Mouse (Mus musculus) WW6 (cell line): ENCODE results near the gene Phgdh.
A peak's percentile ranks its signal among the peaks of the same experiment; 100 is the strongest.

ENCODE experiments used
- DNase-seq: peaks from one replicate; pipeline ENCODE4 v3.0.0-alpha.2; 2013; ENCODE audit warnings: low read depth, low spot score

The Phgdh gene

DNA sequence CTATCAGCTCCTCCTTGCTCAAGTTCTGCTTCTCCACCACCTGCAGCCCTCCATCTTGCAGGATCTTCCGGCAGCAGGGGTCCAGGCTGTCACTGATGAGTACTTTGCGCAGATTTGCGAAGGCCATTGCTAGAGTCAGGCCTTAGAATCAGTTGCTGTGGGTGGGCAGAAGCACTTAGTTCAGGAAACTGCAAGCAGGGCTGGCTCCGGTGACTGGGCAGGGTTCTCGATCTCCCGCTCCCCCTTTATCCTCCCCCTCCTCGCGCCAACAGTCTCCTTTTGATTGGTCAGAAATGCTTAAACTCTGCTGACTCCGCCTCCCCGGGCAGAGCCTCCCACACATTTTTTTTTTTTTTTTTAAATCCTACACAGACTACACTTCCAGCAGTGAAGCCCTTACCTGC is at the start of gene Phgdh:
Gene Phgdh (minus strand): TSS at position 285 of the 404 bp plus-strand sequence.
- peak; percentile 65 for DNase-seq

GRCm38 (mm10) chr3:98389305-98389704 is 49.5 kb upstream of the Phgdh start:
- DNase-seq: no peak

GRCm38 (mm10) chr3:98387756-98388155 is 48.0 kb upstream of the Phgdh start:
- DNase-seq: no peak

DNA sequence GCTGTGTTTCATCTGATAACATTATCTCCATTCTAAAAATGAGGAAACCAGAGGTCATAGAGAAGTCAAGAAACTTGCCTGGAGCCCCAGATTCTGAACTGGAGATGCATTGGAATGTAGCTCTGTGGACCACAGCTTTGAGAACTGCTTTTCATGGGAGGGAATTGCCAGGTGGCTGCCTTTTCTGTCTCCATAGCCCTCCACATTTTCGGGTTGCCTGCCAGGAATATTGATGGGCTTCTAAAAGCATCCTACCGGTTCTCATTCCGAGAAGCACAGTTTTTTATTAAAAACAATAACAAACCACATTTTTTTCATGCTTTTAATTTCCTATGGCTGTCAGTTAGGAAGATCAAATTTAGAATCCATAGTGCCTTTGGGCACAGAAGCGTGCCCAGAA is 47.3 kb upstream of the Phgdh start:
- no peak for DNase-seq

GRCm38 (mm10) chr3:98383024-98383790 is 43.4 kb upstream of the Phgdh start:
- DNase-seq: no peak

DNA sequence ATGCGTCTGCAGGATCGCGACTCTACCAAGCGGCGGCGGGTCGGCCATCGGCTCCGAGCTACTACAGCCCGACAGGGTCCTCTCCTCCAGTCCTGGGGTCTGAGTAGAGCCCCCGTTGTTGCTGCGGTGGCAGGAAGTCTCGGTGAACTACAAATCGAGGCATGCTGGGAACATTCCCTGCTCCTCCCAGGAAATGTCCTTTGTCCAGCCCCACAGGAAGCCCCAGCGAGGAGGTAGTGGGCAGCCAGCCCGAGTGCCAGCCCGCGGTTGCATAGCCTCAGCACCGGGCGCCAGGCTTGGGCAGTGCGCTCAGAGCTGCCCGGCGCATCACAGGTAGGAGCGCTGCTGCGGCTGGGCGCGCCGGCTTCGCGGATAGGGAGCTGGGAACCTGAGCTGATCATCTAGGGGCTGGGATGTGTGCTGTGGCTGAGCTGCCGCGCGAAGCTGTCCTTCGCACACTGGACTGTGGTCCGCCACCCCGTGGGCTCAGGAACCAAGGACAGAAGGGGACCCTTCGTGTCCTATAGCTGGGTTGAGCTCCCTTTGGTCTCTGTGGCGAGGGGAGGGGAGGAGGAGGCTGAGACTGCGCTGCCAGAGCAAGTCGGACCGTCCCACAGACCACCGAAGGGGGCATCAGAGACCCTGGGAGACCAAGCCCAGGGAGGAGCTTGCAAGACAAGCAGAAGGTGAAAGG is 42.6 kb upstream of the Phgdh start, which contains the start of gene Zfp697:
Gene Zfp697 (plus strand): TSS at position 216 of the 694 bp plus-strand sequence.
- peak; percentile 50 for DNase-seq

DNA sequence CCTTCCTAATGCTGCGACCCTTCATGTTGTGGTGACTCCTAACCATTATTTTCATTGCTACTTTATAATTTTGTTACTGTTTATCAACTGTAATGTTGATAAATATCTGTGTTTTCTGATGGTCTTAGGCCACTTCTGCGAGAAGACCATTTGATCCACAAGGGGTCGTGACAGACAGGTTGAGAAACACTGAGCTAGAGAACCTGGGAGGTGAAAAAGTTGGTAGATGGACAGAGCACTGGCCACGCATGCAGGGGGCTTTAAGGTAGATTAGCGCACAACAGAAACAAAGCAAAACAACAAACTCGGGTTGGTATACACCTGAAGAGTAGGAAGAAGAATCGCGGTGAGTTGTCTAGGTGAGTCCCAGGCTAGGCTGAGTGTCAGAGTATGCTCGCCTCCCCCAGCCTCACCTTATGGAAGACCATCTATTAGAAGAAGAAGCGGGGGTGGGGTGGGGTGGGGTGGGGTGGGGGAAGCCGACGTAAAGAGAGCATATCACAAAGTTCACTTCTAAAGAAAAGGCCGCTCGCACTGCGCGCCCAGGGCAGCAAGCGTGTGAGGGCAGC is 42.0 kb upstream of the Phgdh start:
- no peak for DNase-seq

- no peak for DNase-seq
Observed at GRCm38 (mm10) chr3:98379236-98379635, 39.4 kb upstream of the Phgdh start.

- DNase-seq: no peak
Observed at GRCm38 (mm10) chr3:98378267-98378666, 38.5 kb upstream of the Phgdh start.

- DNase-seq: no peak
Observed at GRCm38 (mm10) chr3:98374980-98375379, 35.2 kb upstream of the Phgdh start.

- no peak for DNase-seq
Observed at GRCm38 (mm10) chr3:98374062-98374719, 34.4 kb upstream of the Phgdh start.

DNA sequence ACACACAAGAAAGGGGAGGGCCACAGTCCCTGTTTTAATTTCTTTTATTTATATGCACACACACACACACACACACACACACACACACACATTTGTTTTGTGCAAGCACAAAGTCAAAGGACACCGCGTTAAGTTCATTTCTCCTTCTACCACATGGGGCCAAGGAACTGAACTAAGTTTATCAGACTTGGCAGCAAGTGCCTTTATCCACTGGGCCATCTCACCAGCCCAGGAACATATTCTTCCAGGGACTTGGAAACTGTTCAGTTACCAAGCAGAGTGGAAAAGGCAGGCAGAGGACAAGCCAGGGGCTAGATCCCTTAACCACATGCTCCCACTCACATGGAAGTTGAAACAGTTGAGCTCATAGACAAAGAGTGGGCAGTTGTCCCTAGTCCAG is 29.0 kb upstream of the Phgdh start:
- DNase-seq: no peak

DNA sequence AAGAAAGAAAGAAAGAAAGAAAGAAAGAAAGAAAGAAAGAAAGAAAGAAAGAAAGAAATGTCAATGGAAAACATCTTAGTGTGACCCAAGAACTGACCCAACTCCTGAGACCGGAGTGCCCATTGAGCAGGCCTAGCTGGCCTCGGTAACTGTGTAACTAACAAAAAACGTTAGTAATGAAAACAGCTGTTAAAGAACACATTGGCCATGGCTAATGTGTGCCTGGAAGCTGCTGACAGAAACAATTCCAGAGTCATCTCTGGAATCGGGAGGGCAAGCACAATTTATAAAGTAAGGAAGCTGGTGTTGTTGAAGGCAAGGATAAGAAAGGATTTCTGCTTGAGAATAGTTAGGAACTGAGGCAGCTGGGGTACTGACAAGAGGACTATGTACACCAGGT is 28.5 kb upstream of the Phgdh start:
- no peak for DNase-seq

- no peak for DNase-seq
Observed at GRCm38 (mm10) chr3:98366823-98367222, 27.0 kb upstream of the Phgdh start.

DNA sequence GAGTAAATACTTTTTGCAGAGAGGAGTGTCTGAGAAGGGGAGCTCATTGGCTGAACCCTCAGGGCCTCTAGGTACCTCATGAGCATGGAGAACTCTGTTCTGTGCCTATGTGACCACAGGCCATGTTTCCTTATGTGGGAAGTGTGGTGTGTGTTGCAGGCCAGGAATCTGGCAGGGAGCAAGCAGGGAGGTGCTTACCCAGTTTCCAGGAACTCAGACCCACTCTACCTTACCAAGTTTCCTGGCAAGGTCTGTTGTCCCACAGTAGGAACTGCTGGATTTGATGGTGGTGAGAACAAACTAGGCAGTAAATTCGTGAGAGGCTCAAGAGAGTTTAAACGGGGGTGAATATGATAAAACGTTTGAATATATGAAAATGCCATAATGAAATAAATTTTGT is 26.3 kb upstream of the Phgdh start:
- DNase-seq: no peak

GRCm38 (mm10) chr3:98362753-98363152 is 23.0 kb upstream of the Phgdh start:
- no peak for DNase-seq

GRCm38 (mm10) chr3:98356632-98357370 is 17.0 kb upstream of the Phgdh start:
- DNase-seq: no peak

DNA sequence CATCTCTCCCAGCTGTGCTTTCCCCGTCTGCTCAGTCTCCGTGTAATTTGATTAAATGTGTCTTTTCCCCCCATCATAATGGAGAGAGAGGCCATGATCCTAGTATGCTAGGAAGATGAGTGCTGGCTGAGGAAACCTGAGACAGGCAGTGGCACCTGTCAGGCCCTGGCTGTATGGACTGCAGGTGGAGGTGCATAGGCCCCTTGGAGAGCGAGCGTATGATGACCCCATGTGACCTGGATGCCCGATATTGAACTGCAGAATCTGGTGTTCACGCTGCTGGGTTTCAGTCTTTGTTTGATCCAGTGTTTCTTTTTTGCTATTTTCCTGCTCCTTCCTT is 16.2 kb upstream of the Phgdh start:
- DNase-seq: no peak

DNA sequence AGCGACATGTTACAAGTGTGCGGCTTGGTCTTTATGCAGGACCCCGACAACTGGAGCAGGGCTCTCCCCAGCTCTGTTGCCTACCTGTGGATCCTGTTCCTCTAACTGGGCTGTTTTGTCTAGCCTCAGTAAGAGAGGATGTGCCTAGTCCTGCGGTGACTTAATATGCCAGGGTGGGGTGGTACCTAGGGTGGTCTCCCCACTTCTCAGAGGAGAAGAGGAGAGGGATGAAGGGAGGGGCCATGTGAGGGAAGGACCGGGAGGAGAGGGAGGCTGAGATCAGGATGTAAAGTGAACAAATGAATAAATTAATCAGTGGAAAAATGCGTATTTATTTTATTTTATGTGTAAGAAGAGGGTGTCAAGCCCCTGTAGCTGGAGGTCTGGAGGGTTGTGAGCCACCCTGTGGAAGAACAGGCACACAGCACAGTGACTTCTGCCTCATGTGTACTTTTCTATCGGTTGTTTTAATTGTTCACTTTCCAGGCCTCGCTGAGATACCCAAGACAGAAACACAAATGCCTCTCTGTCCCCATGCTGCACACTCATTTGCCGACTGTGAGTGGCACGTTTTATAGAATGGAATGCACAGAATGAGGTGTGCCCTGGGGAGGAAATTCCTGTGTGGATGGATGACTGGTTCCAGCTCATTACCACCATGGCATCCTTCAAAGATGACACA is 15.7 kb upstream of the Phgdh start:
- DNase-seq: no peak

GRCm38 (mm10) chr3:98353892-98354291 is 14.1 kb upstream of the Phgdh start:
- DNase-seq: no peak

DNA sequence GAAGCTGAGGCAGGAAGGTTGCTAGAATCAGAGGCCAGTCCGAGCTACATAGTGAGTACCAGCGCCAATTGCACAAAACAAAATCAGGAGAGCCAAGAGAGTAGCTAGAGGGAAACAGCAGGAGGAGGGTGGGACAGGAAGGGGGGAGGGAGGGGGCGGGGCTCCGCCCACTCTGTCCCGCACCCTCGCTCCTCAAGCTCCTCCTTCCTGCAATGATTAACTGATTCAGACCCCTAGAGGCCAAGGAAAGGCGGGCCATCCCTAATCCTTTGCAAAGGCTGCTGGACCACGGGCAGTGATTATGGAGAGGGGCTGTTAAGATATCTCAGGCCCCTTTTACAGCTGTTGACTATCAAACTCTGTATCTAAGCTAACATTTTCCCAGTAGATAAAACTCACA is 8.9 kb upstream of the Phgdh start:
- DNase-seq: peak; percentile 52
